Mouse (Mus musculus) ES-Bruce4 (cell line): ENCODE measurements around the gene Med17. TPM values are rescaled to one million over a fixed set of nuclear protein-coding genes. Genes with fewer than 3 reads are reported as not detected.
"Not testable (repeated sequence)": the region's sequence is repeated elsewhere in the genome, so short reads cannot be mapped to it uniquely, and the experiment has no call there.

Experiments
- H3K27ac ChIP-seq: 2 replicates; pipeline ENCODE4 v1.5.1; 2012; ENCODE audit warnings: low read length, inconsistent platforms; ENCODE audit not compliant: insufficient read depth
- H3K27me3 ChIP-seq: 2 replicates; pipeline ENCODE4 v1.6.1; 2012; ENCODE audit warnings: mild to moderate bottlenecking, low read length, inconsistent platforms; ENCODE audit not compliant: control insufficient read depth, poor library complexity, insufficient read depth, severe bottlenecking
- H3K36me3 ChIP-seq: 2 replicates; pipeline ENCODE4 v1.6.1; 2012; ENCODE audit warnings: inconsistent platforms, mild to moderate bottlenecking, low read length, moderate library complexity; ENCODE audit not compliant: control insufficient read depth, poor library complexity, insufficient read depth, severe bottlenecking
- H3K4me1 ChIP-seq: one replicate; pipeline ENCODE4 v1.8.1; 2011; ENCODE audit warnings: low read length; ENCODE audit not compliant: control insufficient read depth, insufficient read depth
- H3K4me3 ChIP-seq: 2 replicates; pipeline ENCODE4 v1.5.1; 2011; ENCODE audit warnings: low read depth, mild to moderate bottlenecking, low read length
- H3K9ac ChIP-seq: 2 replicates; pipeline ENCODE4 v1.6.1; 2012; ENCODE audit warnings: low read depth, mild to moderate bottlenecking, inconsistent platforms; ENCODE audit not compliant: poor library complexity, severe bottlenecking
- H3K9me3 ChIP-seq: replicated peaks from 2 replicates; pipeline ENCODE4 v1.6.1; 2012; ENCODE audit warnings: mild to moderate bottlenecking, low read length, inconsistent platforms; ENCODE audit not compliant: control insufficient read depth, poor library complexity, insufficient read depth, severe bottlenecking
- CTCF ChIP-seq: IDR thresholded peaks from one replicate; pipeline ENCODE4 v1.8.1; 2011; ENCODE audit warnings: low read depth, low read length
- EP300 ChIP-seq: IDR thresholded peaks from 2 replicates; pipeline ENCODE4 v1.6.1; 2011; ENCODE audit warnings: low read depth, low read length; ENCODE audit not compliant: insufficient read depth
- POLR2A ChIP-seq: IDR thresholded peaks from one replicate; pipeline ENCODE4 v1.8.1; 2011; ENCODE audit warnings: low read length; ENCODE audit not compliant: insufficient read depth
- polyA plus RNA-seq: library from polyadenylated mRNA; stranded (reverse); fragments of >200 nt; gene quantifications from 2 replicates; pipeline ENCODE4 v1.2.4, GENCODE M21; 2011; ENCODE audit warnings: low read depth; ENCODE audit not compliant: missing spikeins, insufficient read depth, insufficient read length

Gene Med17
- polyA plus RNA-seq, 1 experiment = 109 TPM

DNA sequence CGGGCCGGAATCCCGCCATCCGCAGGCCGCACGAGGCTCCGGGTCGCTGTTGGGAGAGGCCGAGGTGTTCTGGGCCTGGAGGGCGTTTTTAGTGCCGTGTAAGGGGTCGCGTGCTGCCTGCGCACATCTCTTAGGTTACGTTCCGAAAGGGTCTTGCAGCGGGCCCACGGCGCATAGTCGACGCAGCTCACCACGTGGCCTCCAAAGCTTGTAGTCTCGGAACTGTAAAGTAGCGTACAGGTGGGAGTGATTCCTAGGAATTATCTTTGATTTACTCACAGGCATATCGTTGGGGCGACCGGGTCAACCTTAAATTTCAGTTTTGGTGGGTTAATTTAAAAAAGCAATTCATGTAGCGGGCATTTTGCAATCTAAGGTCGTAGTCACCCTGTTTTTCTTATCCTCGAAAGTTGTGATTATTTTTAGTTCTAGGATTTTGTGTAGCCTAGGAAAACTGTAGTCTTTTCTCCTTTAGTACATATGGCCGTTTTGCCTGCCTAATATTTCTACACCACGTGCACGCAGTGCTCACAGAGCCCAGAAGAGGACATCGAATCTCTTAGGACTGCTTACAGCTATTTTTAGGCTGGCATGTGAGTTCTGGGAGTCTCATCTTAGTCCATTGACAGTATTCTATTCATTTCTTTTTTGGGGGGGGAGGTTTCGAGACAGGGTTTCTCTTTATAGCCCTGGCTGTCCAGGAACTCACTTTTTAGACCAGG, 26.8 kb upstream of the Med17 start, which contains the start of gene 4931406C07Rik:
Gene 4931406C07Rik (minus strand): TSS at position 51 of the 722 bp plus-strand sequence.
- H3K27me3 ChIP-seq = no peaks in the 10 kb centered on the region
- H3K36me3 ChIP-seq = peaks cover 46% of the 10 kb centered on the region
- H3K9me3 ChIP-seq = no peaks in the 10 kb centered on the region
- no peak for TF ChIP-seq EP300
- no peak for TF ChIP-seq POLR2A
- no peak for TF ChIP-seq CTCF
- peak within 1 kb of the TSS; percentile 92 for H3K9ac ChIP-seq
- H3K27ac ChIP-seq = peak within 1 kb of the TSS; percentile 73
- no peaks in the 10 kb centered on the region for H3K4me1 ChIP-seq
- peak within 1 kb of the TSS; percentile 96 for H3K4me3 ChIP-seq

DNA sequence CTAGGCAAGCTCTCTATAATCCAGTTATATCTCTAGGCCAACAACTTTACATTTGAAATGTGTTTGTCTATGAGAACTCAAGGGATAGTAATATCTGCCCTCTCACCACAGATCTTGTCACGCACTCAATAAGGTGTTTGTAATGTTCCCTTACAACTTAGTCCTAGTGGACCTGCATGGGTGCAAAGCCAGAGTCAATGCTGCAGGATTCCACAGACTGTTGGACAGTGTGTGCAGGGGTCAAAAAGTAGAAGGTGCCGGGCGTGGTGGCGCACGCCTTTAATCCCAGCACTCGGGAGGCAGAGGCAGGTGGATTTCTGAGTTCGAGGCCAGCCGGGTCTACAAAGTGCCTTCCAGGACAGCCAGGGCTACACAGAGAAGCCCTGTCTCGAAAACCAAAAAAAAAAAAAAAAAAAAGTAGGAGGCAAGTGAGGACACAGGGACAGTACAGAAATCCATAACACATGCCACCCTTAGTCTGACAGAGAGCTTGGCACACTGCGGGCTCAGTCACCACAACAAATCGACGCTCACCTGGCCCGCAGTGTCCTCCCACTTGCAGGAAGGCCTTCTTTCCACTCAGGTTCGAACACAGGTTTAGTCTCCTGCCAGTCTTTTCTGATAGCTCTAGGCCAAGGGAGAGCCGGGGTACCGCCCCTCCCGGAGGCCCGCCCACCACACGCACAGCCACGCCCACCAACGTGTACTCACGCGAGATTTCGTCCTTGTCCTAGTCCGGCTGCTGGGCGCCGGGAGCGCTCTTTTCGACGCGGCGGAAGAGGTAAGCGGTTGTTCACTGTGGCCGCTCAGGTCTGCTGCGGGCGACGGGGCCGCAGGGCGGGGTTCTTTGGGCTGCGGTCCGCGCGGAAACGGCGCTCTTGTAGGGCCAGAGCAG, 26.0 kb upstream of the Med17 start, which contains the start of gene Taf1d:
Gene Taf1d (plus strand): TSS at position 712 of the 895 bp plus-strand sequence.
- peaks cover 40% of the 10 kb centered on the region for H3K36me3 ChIP-seq
- peak within 1 kb of the TSS; percentile 73 for H3K27ac ChIP-seq
- no peaks in the 10 kb centered on the region for H3K9me3 ChIP-seq
- peak within 1 kb of the TSS; percentile 96 for H3K4me3 ChIP-seq
- H3K4me1 ChIP-seq = no peaks in the 10 kb centered on the region
- no peaks in the 10 kb centered on the region for H3K27me3 ChIP-seq
- no peak for TF ChIP-seq CTCF
- TF ChIP-seq POLR2A = peak; percentile 85
- no peak for TF ChIP-seq EP300
- peak within 1 kb of the TSS; percentile 92 for H3K9ac ChIP-seq

DNA sequence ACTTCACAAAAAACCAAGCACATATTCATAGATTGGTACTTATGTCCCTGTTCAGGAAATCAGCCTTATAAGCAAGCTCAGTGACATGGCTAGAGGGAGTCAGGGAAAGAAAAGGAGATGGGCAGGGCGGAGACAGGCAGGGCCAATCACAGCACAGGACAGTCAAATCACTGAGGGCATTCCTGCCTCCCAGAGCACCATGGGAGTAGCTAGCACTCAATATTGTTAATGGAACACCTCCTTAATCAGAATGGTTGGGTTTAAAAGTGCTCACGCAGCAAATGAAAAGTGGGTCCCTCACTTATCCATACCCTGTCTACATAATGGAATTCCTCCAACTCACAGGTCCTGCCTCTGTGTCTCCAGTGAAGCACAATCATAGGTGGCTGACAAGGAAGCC, 23.1 kb upstream of the Med17 start:
- no peak overlapping the region for H3K9ac ChIP-seq
- no peaks in the 10 kb centered on the region for H3K4me1 ChIP-seq
- H3K27ac ChIP-seq = 0 out of 2 replicates have a peak overlapping the region, but pooled peaks have one; percentile 17
- peaks cover 12% of the 10 kb centered on the region for H3K36me3 ChIP-seq
- H3K9me3 ChIP-seq = no peaks in the 10 kb centered on the region
- no peak overlapping the region for H3K4me3 ChIP-seq
- no peak for TF ChIP-seq POLR2A
- no peak for TF ChIP-seq EP300
- TF ChIP-seq CTCF = no peak
- no peaks in the 10 kb centered on the region for H3K27me3 ChIP-seq

DNA sequence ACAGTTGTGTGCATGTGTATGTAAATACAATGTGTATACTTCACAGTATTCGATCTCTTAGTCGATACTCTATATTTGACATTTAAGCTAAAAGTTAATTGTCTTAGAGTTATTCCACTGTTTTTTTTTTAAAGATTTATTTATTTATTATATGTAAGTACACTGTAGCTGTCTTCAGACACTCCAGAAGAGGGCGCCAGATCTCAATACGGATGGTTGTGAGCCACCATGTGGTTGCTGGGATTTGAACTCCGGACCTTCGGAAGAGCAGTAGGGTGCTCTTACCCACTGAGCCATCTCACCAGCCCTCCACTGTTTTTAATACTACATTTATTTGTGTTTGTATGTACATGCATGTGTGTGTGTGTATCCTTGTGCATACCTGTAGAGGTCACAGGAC, 22.3 kb upstream of the Med17 start:
- H3K4me1 ChIP-seq, H3K9me3 ChIP-seq, H3K27me3 ChIP-seq, H3K4me3 ChIP-seq, H3K36me3 ChIP-seq, H3K27ac ChIP-seq, H3K9ac ChIP-seq: not testable (repeated sequence)

DNA sequence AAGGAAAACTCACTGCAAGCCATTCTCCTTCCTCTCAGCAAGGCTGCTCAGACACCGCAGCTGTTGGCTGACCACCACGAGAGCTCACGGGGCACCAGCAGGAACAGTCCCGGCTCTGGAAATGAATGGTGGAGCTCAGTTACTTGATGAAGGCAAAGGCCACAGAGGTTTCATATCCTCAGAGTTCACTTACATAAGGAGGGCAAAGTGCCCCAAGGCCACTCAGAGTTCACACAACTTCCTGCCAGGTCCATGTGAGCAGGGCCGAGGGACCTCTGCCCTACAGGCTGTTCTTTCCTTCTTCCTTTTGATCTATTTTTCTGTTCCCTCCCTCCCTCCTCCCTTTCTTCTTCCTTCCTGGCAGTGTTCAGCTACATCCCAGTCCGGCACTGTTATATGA, 21.7 kb upstream of the Med17 start:
- TF ChIP-seq POLR2A (no peak), EP300 (no peak), CTCF (no peak)
- H3K27me3 ChIP-seq = no peaks in the 10 kb centered on the region
- H3K9me3 ChIP-seq = no peaks in the 10 kb centered on the region
- no peak overlapping the region for H3K27ac ChIP-seq
- H3K9ac ChIP-seq = no peak overlapping the region
- no peaks in the 10 kb centered on the region for H3K36me3 ChIP-seq
- no peak overlapping the region for H3K4me3 ChIP-seq
- H3K4me1 ChIP-seq = no peaks in the 10 kb centered on the region

DNA sequence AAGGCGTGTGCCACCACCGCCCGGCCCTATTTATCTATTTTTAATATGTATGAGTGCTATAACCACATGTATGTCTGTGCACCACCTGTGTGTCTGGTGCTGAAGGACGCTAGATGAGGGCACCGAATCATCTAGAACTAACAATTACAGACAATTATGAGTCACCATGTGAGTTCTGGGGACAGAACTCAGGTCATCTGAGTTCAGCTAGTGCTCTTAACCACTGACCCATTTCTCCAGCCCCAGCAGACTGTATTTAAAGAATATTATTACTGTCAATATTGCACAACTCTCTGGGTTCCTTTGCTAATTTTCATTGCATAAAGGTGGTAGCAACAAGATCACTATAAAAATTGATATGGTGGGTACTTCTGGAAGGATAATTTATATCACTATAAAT, 20.3 kb upstream of the Med17 start:
- TF ChIP-seq CTCF (no peak), EP300 (no peak), POLR2A (no peak)
- no peaks in the 10 kb centered on the region for H3K9me3 ChIP-seq
- H3K36me3 ChIP-seq = no peaks in the 10 kb centered on the region; the same call in 1 of the 2 replicates
- H3K4me3 ChIP-seq = no peak overlapping the region
- H3K4me1 ChIP-seq = no peaks in the 10 kb centered on the region
- H3K9ac ChIP-seq = no peak overlapping the region
- no peak overlapping the region for H3K27ac ChIP-seq
- H3K27me3 ChIP-seq = no peaks in the 10 kb centered on the region
